Mouse (Mus musculus) granulocyte monocyte progenitor cell, adult 5-6 weeks (primary cell): ENCODE measurements around the gene Spsb1. TPM values are rescaled to one million over a fixed set of nuclear protein-coding genes. Genes with fewer than 3 reads are reported as not detected.
A peak's percentile ranks its signal among the peaks of the same experiment; 100 is the strongest.

ENCODE experiments used
- ATAC-seq: replicated peaks from 2 replicates; pipeline ENCODE4 v1.8.0; 2016; ENCODE audit warnings: mild to moderate bottlenecking, moderate TSS enrichment, inconsistent platforms; ENCODE audit not compliant: poor library complexity, severe bottlenecking
- total RNA-seq, 2 experiments: library from RNA; stranded (forward) in 1 of 2; stranded (reverse) in 1 of 2; fragments of 200-712, 200-1000 nt in 1 of 2; fragments of >200 nt in 1 of 2; fragmentation: Nextera tagmentation in 1 of 2; gene quantifications; 2 replicates each; pipeline ENCODE4 v1.2.3; 2014 to 2017

The Spsb1 gene
- total RNA-seq, 2 experiments from 2014 or later = not detected

- ATAC-seq = no peak
Measured at GRCm38 (mm10) chr4:149868009-149868408, 86.8 kb downstream of the Spsb1 start.

DNA sequence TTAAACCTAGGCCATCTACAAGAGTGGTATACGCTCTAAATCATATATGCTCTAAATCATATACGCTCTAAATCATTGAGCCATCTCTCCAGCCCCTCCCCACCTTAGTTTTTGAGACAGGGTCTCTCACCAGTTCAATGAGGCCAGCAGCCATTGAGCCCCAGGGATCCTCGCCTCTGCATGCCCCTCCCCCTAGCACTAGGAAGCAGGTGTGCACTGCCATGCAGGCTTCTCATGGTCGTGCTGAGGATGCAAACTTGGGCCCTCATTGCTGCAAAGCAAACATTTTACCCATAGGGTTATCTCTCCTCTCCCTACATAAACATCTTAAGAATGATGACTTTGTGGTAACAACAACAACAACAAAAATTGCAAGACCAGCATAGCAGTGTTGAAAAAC lies 87.5 kb downstream of the Spsb1 start:
- ATAC-seq = no peak

- ATAC-seq = no peak
Measured at GRCm38 (mm10) chr4:149864395-149864794, 90.4 kb downstream of the Spsb1 start.

DNA sequence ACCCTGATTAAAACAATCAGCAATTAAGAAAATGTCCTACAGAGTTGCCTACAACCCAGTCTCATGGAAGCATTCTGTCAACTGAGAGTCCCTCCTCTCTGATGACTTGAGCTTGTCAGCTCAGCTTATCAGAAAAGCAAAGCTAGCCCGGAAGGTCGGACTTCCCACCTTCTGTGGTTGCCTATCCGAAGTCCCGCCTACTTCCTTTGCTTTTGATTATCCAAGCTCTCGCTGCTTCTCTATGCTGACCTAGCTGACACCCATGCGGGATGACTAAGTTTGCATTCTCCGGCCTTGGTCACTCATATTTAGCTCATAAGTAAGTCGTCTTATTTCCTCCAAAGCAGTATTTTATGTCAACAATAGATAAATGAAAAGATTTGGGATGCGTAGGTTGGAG lies 91.3 kb downstream of the Spsb1 start:
- no peak for ATAC-seq

- no peak for ATAC-seq
Measured at GRCm38 (mm10) chr4:149860393-149860792, 94.5 kb downstream of the Spsb1 start.

GRCm38 (mm10) chr4:149858584-149858983 lies 96.3 kb downstream of the Spsb1 start:
- peak; percentile 65 for ATAC-seq

DNA sequence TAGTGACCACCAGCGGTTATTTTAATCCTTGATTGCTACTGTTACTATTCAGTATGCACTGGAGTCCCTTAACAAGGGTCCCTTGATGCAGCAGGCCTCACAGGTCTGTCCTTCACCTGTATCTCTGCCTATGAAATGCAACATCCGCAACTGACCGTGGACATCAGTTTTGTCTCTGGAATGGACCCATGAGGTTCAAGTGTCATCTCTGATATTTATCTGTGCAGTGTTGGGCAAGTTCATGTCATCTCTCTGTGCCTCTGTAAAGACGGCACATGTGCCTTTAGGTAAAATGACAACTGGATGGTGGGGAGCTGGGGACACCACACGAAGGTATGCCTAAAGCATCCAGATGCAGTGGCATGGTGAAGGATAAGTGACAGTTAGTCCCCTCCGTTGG lies 96.7 kb downstream of the Spsb1 start:
- no peak for ATAC-seq

- no peak for ATAC-seq
Measured at GRCm38 (mm10) chr4:149857688-149858087, 97.2 kb downstream of the Spsb1 start.

- ATAC-seq = peak; percentile 86
Measured at GRCm38 (mm10) chr4:149855892-149856807, 98.7 kb downstream of the Spsb1 start.

GRCm38 (mm10) chr4:149855180-149855891 lies 99.5 kb downstream of the Spsb1 start:
- no peak for ATAC-seq

DNA sequence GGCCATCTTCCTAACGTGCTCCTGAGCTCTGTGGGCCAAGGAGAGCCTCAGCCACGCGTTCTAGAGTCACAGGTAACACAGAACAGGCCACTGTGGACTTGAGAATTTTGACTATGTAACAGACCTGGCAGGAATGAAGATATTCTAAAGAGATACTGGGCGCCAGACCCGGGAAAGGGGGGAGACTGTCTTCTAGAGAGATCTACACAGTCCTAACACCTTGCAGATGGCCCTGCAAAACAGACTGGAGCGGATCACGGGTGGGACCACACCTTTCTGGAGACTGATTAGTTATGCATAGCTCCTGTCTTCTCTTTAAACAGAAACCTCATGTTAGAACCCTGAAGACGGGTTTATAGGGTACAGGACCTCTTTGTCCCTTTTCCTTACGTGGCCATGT lies 100.1 kb downstream of the Spsb1 start:
- no peak for ATAC-seq

GRCm38 (mm10) chr4:149854301-149854708 lies 100.5 kb downstream of the Spsb1 start:
- no peak for ATAC-seq

DNA sequence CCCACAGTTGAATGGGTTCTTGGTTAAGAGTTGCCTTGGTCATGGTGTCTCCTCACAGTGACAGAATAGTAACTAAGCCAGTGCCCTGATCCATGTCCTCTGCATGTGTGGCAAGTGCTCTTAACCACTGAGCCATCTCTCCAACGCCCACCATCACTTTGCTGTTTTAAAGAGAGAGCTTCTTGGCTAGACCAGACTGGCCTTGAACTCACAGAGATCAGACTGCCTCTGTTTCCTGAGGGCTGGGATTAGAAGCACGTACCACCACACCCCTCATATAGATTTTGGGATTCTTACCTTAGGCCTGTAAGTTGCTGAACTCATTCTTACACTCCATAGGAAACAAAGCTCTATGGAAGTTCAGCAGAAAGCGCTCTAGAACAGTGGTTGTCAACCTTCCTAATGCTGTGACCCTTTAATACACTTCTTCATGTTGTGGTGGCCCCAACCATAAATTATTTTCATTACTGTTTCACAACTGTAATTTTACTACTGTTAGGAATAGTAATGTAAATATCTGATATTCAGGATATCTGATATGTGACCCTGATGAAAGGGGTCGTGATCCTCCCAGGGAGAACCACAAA lies 101.1 kb downstream of the Spsb1 start:
- ATAC-seq = no peak

- no peak for ATAC-seq
Measured at GRCm38 (mm10) chr4:149851554-149851953, 103.3 kb downstream of the Spsb1 start.

- no peak for ATAC-seq
Measured at GRCm38 (mm10) chr4:149850674-149851073, 104.2 kb downstream of the Spsb1 start.

DNA sequence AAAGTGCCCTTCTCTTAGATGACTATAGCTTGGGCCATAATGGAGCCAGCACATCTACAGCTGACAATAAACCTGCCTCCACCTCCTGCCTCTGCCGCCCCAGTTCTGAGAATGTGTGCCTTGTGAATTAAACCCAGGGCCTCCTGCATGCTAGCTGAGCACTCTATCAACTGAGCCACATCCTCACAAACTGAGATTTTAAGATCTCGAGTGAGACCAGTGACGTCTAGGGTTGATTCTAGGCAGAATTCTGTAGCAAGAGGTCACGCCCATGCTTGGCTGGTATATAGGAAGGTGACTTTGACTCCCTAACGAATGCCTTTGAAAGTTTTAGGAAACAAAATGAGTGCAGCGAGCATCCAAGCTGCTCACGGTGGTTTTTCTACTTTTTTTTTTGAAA lies 104.8 kb downstream of the Spsb1 start:
- no peak for ATAC-seq

DNA sequence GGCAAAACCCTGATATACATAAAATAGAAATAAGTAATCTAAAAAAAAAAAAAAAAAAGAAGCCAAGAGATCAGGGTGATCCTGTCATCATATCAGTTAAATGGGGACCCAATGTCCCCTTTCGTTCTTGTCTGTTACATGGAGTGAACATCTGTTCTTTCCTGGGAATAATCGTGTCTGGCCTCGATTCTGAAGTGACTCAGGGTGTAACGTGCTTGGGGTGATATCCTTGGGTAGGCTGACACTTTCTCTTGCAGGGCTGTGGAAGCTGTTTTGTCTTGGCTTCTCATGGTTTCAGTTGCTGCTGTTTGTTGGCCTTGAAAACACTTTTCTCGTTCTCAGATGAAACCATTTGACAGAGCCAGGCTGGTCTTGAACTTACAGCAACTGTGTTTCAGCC lies 105.8 kb downstream of the Spsb1 start:
- no peak for ATAC-seq

DNA sequence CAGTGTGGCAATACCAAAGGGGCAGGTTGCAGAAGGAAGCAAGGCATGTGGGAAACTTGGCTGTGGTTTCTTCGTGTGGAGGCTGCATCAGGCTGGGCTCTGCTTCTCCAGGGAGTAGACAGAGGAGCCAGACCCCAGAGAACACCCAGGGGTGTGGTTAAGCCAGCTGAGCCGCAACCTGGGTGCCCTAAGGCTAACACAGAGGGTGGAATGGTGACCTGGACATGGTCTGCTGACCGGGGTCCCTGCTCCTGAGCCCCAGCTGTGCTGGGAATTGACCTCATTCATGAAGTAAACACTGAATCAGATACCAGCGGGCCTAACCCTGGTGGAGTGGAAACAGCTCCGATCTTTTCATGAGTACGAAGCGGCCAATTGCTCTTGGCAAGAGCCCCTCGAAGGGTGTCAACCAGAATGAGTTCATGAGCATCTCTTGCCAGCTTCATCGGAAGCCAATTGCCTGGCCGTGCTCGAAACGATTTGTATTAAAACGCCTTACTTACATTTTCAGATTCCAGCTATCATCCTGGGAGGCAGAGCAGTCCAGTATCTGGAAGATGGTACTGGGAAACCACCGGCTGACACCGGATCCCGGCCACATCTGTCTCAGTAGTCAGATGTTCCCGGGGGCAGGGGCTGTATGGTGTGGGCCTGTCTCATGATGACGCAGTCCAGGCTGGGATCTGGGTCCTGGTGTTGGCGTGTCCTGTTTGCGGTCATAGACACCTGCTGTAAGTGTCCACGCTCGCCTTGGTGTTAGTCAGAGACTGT lies 107.8 kb downstream of the Spsb1 start:
- peak; percentile 73 for ATAC-seq
